Mouse (Mus musculus) monocyte, adult 5-6 weeks (primary cell): ENCODE results near the gene Dnah11. TPM values are rescaled to one million over a fixed set of nuclear protein-coding genes. Genes with fewer than 3 reads are reported as not detected.

Experiments used
- ATAC-seq: fragments of 153-309, 156-312 bp; replicated peaks from 2 replicates; pipeline ENCODE4 v1.8.0; 2017; ENCODE audit warnings: mild to moderate bottlenecking; ENCODE audit not compliant: low TSS enrichment, insufficient number of reproducible peaks, severe bottlenecking, poor library complexity, low FRiP score
- total RNA-seq: library from RNA; stranded (forward); fragments of 200-1000, 200-491, 200-594 nt; gene quantifications from 3 replicates; pipeline ENCODE4 v1.2.3, GENCODE M21; 2017

The Dnah11 gene
- 0.21 to 0.49 TPM (median 0.38 TPM) in 3 replicates for total RNA-seq

DNA sequence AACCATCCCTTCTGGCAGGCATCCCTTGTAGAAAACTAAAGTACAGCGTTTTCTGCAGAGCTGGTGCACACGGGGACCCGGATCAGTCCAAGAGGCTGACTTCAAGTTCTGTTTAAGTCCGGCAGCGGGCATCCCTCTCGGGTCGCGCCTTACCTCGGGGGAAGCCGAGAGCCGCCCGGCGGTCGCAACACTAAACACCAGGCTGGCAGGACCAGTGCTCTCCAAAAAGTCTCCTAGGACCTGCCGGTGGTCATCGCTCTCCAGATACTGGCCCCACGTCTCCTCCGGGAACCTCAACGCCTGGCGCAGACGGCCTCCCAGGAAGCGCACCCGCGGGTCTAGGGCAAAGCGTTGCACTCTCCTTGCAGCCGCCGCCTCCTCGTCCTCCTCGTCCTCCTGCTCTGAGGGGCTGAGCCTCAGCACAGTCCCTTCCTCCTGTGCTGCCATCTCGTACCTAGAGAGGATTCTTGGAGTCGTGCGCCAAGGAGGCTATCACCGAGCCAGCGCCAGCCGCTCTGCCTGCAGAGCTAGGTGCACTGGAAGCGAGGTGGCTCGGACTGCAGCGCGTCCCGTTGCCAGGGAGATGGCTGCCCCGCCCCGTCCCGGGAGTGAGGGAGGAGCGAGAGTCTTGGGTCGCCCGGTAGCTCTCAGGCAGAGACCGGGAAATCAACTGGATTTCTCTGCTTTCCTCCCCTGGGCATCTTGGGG is at the start of gene Dnah11:
Gene Dnah11, minus strand, starts transcription at position 658 of the 708 bp plus-strand sequence.
- ATAC-seq: no peak

DNA sequence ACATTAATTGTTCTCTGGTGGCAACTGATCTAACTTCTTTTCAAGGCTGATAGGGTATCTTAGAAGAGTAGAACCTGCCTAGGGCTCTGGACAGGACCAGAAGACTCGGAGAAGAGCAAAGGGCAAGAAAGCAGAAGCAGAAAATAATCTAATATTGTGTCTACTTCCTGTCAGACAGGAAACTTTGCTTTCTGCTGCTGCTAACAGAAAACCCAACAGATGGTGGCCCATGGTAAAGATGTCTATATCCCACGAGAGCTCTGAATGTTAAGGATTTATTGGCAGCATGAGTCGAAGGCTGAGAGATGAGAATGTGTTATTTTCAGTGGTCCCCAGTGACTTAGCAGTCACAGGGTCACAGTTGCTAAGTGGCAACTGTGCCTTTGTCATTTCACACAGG is 22.3 kb upstream of the Dnah11 start:
- ATAC-seq: no peak

- no peak for ATAC-seq
Observed at GRCm38 (mm10) chr12:118220062-118220461, 21.2 kb upstream of the Dnah11 start.

DNA sequence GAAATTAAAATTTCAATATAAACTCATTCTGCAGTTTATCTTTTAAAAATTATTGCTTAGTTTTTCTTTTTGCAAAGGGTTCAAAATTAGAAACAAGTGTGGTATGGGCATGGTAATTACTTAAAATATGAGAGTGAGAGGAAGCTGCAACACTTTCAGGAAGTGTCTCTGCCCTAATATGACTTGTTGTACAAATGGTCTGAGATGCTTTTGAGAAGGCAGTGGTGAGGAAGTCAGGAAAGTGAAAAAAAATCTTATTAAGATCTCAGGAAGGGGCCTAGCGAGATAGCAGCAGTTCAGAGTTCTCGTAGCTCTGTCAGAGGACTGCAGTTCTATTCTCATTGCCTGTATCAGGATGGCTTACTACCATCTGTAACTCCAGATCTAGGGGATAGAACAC is 13.3 kb upstream of the Dnah11 start:
- ATAC-seq: no peak

DNA sequence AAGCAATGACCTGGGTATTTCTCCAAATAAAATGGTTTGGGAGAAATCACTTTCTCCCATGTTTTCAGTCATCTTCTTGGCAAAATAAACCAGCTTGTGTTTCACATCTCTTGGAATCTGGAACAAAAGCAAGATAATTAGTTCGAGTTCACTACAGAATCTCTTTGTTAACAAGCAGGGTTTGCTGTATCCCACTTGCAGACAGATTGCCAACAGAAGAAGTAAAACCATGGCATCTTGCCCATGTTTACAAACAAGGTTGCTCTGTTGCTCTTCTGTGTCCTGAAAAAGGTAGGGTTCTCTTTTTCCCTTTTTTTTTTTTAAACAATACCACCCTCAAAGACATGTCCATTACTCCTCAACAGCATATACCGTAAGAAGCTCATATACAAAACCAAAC is 2.3 kb downstream of the Dnah11 start:
- ATAC-seq: no peak

- ATAC-seq: no peak
Observed at GRCm38 (mm10) chr12:118189535-118189934, 9.3 kb downstream of the Dnah11 start.

GRCm38 (mm10) chr12:118187663-118188062 is 11.2 kb downstream of the Dnah11 start:
- no peak for ATAC-seq

DNA sequence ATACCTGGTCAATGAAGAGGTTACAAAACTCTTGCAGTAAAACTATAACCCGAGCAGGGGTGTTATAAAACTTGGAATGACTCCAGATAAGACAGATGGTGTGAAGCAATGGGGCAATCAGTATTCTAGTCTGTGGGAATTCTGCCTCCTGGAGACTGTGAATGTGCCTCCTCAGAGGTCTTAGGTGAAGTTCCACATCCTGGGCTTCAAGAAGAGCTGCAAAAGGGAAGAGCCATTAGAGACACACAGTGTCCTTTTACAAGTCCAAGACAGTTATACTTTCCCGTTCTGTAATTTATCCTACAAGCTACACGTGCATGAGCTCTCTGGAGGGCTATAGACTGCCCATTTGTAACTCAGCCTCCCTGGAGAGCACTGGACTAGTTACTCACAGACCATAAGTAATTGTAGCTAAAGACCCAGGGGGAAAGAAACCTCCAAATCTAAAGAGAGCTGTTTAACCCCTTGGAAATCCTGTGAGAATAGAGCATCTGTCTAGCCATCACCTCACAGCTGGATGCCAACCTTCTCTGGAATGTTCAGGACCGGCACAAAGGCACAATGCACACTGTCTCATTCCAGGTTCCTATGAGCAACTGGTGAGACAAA is 11.9 kb downstream of the Dnah11 start:
- ATAC-seq: no peak

DNA sequence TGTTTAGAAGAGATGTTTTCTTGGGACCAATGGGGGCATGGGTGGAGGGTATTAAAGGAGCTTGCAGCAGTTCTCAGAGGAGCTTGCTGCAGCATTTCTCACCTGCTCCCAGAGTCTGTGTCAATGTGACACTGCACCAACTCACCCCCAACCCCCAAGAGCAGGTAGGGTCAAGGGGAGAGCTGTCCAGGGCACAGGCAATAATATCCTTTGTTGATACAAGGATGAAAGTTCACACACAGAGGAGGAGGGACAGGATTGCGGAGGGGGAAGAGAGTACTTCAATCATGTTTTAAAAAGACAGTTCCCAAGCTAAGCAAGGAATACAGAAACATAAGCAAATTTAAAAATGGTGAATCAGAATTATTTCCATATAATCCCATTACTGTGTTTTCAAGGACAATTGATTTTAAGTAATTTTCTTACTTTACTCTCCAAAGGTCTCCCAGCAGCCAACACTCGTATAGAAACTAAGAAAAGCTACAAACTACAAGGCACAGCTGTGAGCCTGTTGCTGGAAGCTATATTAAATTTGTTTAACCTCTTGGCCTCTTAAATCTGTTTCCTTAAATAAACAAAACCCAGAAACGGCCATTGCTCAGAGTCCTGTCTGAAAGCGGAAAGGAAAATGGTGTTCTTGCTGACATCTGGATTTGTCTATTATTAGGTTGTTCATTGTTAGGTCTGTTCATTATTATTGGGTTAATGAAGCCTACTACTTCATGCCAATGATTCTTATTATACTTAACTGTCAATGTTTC is 12.5 kb downstream of the Dnah11 start:
- no peak for ATAC-seq

GRCm38 (mm10) chr12:118184731-118185130 is 14.1 kb downstream of the Dnah11 start:
- no peak for ATAC-seq

- ATAC-seq: no peak
Observed at GRCm38 (mm10) chr12:118177756-118178155, 21.1 kb downstream of the Dnah11 start.

DNA sequence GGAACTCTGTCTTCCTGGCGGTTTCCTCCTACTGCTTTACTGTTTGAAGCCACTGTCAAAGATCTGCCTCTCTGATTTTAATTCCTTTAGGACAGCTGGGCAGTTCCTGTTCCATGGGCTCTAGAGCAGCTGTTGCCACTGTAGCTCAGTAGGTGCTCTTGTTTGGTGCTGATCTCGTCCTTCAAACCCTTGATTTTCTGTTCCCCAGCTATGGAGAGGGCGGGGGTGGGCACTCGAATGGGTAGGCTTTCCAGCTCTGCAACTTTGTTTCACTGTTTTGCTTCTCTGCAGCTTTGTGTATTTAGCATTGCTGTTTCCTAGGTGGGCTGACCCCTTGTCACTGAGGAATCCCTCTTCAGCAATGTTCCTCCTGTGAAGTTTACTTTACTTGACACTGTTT is 34.1 kb downstream of the Dnah11 start:
- no peak for ATAC-seq

DNA sequence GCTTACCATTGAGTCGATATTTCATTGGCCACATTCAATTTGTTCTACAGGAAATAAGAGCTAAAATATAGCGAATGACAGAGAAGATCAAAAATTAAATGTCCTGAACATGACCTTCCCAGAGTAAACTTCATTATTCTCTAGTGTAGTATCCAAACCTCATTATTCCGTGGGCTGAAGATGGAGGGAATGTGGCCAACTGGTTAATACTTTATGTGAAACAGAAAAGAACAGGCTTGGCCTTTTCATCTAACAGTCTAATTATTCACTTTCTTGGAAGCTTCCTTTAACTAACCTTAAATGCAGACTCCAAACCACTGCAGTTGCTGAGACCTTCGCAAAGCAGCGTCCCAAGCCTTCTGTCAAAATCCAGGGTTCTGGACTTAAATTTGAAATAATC is 41.9 kb downstream of the Dnah11 start:
- ATAC-seq: no peak

DNA sequence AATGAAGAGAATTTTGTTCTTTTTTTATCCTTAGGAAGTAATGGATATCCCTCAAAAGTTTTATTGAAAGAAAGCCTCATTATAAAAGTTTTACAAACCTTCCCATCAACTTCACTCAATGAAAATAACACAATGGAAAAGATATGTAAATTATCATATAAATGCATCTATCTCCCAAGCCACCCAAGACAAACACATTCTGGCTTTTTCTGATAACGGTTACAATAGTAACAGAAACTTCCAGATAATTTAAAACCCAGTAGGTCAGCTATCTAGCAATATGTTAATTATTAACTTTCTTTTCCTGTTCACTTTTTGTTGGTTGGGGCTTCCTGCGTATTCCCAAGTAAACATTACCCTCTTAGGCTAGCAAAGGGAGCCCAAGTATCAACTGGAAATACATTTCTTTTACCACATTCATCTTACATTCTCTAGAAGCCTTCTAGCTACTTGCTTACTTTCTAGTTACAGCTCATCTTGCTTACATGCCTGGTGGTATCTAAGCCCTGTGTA is 51.3 kb downstream of the Dnah11 start:
- no peak for ATAC-seq

GRCm38 (mm10) chr12:118128116-118128515 is 70.7 kb downstream of the Dnah11 start:
- ATAC-seq: no peak

DNA sequence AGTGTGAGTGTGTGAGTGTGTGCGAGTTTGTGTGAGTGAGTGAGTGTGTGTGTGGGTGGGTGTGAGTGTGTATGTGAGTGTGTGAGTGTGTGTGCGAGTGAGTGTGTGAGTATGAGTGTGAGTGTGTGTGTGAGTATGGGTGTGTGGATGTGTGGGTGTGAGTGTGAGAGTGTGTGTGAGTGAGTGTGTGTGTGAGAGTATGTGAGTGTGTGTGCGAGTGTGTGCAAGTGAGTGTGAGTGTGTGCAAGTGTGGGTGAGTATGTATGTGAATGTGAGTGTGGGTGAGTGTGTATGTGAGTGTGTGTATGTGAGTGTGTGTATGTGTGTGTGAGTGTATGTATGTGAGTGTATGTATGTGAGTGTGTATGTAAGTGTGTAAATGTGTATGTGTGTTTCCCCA is 79.2 kb downstream of the Dnah11 start:
- no peak for ATAC-seq

DNA sequence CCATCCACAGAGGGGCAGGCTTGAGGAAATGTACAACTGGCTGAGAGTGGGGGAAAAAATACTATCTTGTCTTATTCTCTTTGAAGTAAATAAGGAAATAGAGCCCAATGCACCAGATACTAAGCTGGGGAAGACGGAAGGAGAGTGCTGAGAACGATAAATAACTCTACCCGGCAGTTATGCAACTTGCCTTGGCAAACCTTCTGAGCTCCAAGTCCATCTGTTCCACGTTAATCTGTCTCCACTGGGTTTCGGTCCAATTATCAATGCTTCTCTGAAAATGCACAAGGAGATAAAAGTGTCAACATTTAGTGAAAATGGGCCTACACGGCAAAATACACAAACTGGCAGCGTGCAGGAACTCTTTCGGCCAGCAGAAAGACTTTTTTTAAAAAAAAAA is 86.2 kb downstream of the Dnah11 start:
- no peak for ATAC-seq

- ATAC-seq: no peak
Observed at GRCm38 (mm10) chr12:118111896-118112295, 86.9 kb downstream of the Dnah11 start.

GRCm38 (mm10) chr12:118107719-118108118 is 91.1 kb downstream of the Dnah11 start:
- ATAC-seq: no peak

DNA sequence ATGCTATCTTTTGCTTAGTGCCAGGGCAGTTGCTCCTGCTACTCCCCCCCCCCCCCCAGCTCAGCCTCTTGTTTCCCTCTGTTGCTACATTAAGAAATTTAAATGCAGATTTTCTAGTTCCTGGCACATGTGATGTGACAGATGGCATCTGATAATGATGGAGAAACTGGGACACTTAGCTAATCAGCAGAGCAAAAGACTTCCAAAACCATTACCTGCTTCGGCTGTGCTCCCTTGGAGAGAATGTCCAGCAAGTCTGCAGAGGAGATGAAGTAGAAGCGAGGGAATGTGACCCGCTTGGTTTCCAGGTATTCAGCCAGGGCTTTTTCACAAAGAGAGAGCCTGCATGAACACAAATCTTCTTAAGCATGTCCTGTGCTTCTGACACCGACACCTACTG is 94.3 kb downstream of the Dnah11 start:
- no peak for ATAC-seq
